Mouse (Mus musculus): ENCODE results near the gene BC035044. TPM values are rescaled to one million over a fixed set of nuclear protein-coding genes. Genes with fewer than 3 reads are reported as not detected.
"Not testable (repeated sequence)": the region's sequence is repeated elsewhere in the genome, so short reads cannot be mapped to it uniquely, and the experiment has no call there.

Gene BC035044
- total and polyA plus RNA-seq, 2 experiments from 2014 or later: 0.38 to 0.41 TPM

- H3K27me3 ChIP-seq (ENCODE audit: insufficient read depth, low read length): no peaks in the 10 kb centered on the region
- no peak for DNase-seq
- no peak overlapping the region for H3K9ac ChIP-seq
- H3K36me3 ChIP-seq (ENCODE audit: insufficient read depth): no peaks in the 10 kb centered on the region
- H3K4me2 ChIP-seq (ENCODE audit: low read depth): no peak overlapping the region
- H3K9me3 ChIP-seq (ENCODE audit: low read length): no peaks in the 10 kb centered on the region
- TF ChIP-seq CTCF (IDR thresholded peaks at IDR 0.05; ENCODE audit: low read depth): no peak
- no peaks in the 10 kb centered on the region for H3K4me1 ChIP-seq (ENCODE audit: insufficient read depth)
- H3K4me3 ChIP-seq (ENCODE audit: low read depth, low read length): no peak overlapping the region
- no peak for ATAC-seq
- H3K27ac ChIP-seq (ENCODE audit: low read depth, low read length): no peak overlapping the region
- WGBS: 84% methylated on average over 2 of the region's 2 CpGs
These were observed 9.1 kb upstream of the BC035044 start for GRCm38 (mm10) chr6:128900044-128900443.

- Histone ChIP-seq H3K9ac (no peak overlapping the region), H3K27ac (ENCODE audit: low read depth, low read length) (no peak overlapping the region), H3K4me3 (ENCODE audit: low read depth, low read length) (no peak overlapping the region), H3K36me3 (ENCODE audit: insufficient read depth) (no peaks in the 10 kb centered on the region), H3K27me3 (ENCODE audit: insufficient read depth, low read length) (no peaks in the 10 kb centered on the region), H3K4me1 (ENCODE audit: insufficient read depth) (no peaks in the 10 kb centered on the region), H3K4me2 (ENCODE audit: low read depth) (no peak overlapping the region), H3K9me3 (ENCODE audit: low read length) (no peaks in the 10 kb centered on the region)
- WGBS: 84% methylated on average over 3 of the region's 3 CpGs
- ATAC-seq: no peak
- no peak for DNase-seq
- no peak for TF ChIP-seq CTCF (IDR thresholded peaks at IDR 0.05; ENCODE audit: low read depth)
These were observed 4.6 kb upstream of the BC035044 start for GRCm38 (mm10) chr6:128895404-128896001.

- H3K36me3 ChIP-seq (ENCODE audit: insufficient read depth): no peaks in the 10 kb centered on the region
- no peak overlapping the region for H3K4me2 ChIP-seq (ENCODE audit: low read depth)
- WGBS: 79% methylated on average over 5 of the region's 5 CpGs
- TF ChIP-seq CTCF (IDR thresholded peaks at IDR 0.05; ENCODE audit: low read depth): no peak
- H3K9me3 ChIP-seq (ENCODE audit: low read length): no peaks in the 10 kb centered on the region
- ATAC-seq (no peak), DNase-seq (no peak)
- H3K4me3 ChIP-seq (ENCODE audit: low read depth, low read length): no peak overlapping the region
- no peaks in the 10 kb centered on the region for H3K4me1 ChIP-seq (ENCODE audit: insufficient read depth)
- no peak overlapping the region for H3K27ac ChIP-seq (ENCODE audit: low read depth, low read length)
- no peak overlapping the region for H3K9ac ChIP-seq
- H3K27me3 ChIP-seq (ENCODE audit: insufficient read depth, low read length): no peaks in the 10 kb centered on the region
These were observed 2.1 kb downstream of the BC035044 start for GRCm38 (mm10) chr6:128888834-128889233.

GRCm38 (mm10) chr6:128887091-128887790 is 3.7 kb downstream of the BC035044 start, which contains the start of gene Clec2i:
Clec2i (plus strand) TSS chr6:128887588.
- not testable (repeated sequence) for H3K4me3 ChIP-seq (ENCODE audit: low read depth, low read length); H3K4me2 ChIP-seq (ENCODE audit: low read depth)

GRCm38 (mm10) chr6:128871910-128872610 is 18.9 kb downstream of the BC035044 start:
- H3K4me2 ChIP-seq (ENCODE audit: low read depth): no peak overlapping the region
- DNase-seq (no peak), ATAC-seq (no peak)
- H3K4me3 ChIP-seq (ENCODE audit: low read depth, low read length): no peak overlapping the region
- H3K9ac ChIP-seq: no peak overlapping the region
- H3K36me3 ChIP-seq (ENCODE audit: insufficient read depth): no peaks in the 10 kb centered on the region
- H3K4me1 ChIP-seq (ENCODE audit: insufficient read depth): no peaks in the 10 kb centered on the region
- no peaks in the 10 kb centered on the region for H3K27me3 ChIP-seq (ENCODE audit: insufficient read depth, low read length)
- 89% methylated on average over 1 of the region's 1 CpGs for WGBS
- H3K9me3 ChIP-seq (ENCODE audit: low read length): no peaks in the 10 kb centered on the region
- TF ChIP-seq CTCF (IDR thresholded peaks at IDR 0.05; ENCODE audit: low read depth): no peak
- H3K27ac ChIP-seq (ENCODE audit: low read depth, low read length): no peak overlapping the region

More at GRCm38 (mm10) chr6:128887091-128887790, 3.7 kb downstream of the BC035044 start, which contains the start of gene Clec2i:
- H3K27me3 ChIP-seq (ENCODE audit: insufficient read depth, low read length); H3K27ac ChIP-seq (ENCODE audit: low read depth, low read length); H3K9ac ChIP-seq; ATAC-seq; DNase-seq; H3K36me3 ChIP-seq (ENCODE audit: insufficient read depth); H3K4me1 ChIP-seq (ENCODE audit: insufficient read depth); H3K9me3 ChIP-seq (ENCODE audit: low read length): not testable (repeated sequence)
- WGBS: 87% methylated on average over 6 of the region's 6 CpGs

GRCm38 (mm10) chr6:128868861-128869260 is 22.1 kb downstream of the BC035044 start:
- no peaks in the 10 kb centered on the region for H3K4me1 ChIP-seq (ENCODE audit: insufficient read depth)
- no peaks in the 10 kb centered on the region for H3K36me3 ChIP-seq (ENCODE audit: insufficient read depth)
- TF ChIP-seq CTCF (IDR thresholded peaks at IDR 0.05; ENCODE audit: low read depth): no peak
- H3K4me2 ChIP-seq (ENCODE audit: low read depth): no peak overlapping the region
- no peak overlapping the region for H3K9ac ChIP-seq
- H3K27me3 ChIP-seq (ENCODE audit: insufficient read depth, low read length): no peaks in the 10 kb centered on the region
- WGBS: 12% methylated on average over 3 of the region's 3 CpGs
- H3K4me3 ChIP-seq (ENCODE audit: low read depth, low read length): no peak overlapping the region
- no peaks in the 10 kb centered on the region for H3K9me3 ChIP-seq (ENCODE audit: low read length)
- ATAC-seq (no peak), DNase-seq (no peak)
- no peak overlapping the region for H3K27ac ChIP-seq (ENCODE audit: low read depth, low read length)

- TF ChIP-seq CTCF (IDR thresholded peaks at IDR 0.05; ENCODE audit: low read depth): no peak
- no peaks in the 10 kb centered on the region for H3K4me1 ChIP-seq (ENCODE audit: insufficient read depth)
- WGBS: 90% methylated on average over 2 of the region's 2 CpGs
- ATAC-seq: no peak
- no peaks in the 10 kb centered on the region for H3K27me3 ChIP-seq (ENCODE audit: insufficient read depth, low read length)
- no peak overlapping the region for H3K4me2 ChIP-seq (ENCODE audit: low read depth)
- no peak for DNase-seq
- no peak overlapping the region for H3K9ac ChIP-seq
- H3K36me3 ChIP-seq (ENCODE audit: insufficient read depth): no peaks in the 10 kb centered on the region
- H3K9me3 ChIP-seq (ENCODE audit: low read length): no peaks in the 10 kb centered on the region
- H3K27ac ChIP-seq (ENCODE audit: low read depth, low read length): no peak overlapping the region
- no peak overlapping the region for H3K4me3 ChIP-seq (ENCODE audit: low read depth, low read length)
These were observed 33.0 kb downstream of the BC035044 start for GRCm38 (mm10) chr6:128857976-128858375.

All from forebrain, postnatal 0 days (tissue).